Mouse (Mus musculus): ENCODE data around the gene Gpr146. TPM values are rescaled to one million over a fixed set of nuclear protein-coding genes. Genes with fewer than 3 reads are reported as not detected.

Gpr146 gene
- total RNA-seq, 2 experiments from 2014 or later, result 6.0 to 7.5 TPM

GRCm38 (mm10) chr5:139379771-139380384 lies 2.4 kb downstream of the Gpr146 start:
- no peak for ATAC-seq (replicated peaks; ENCODE audit: low FRiP score, low TSS enrichment, poor library complexity, severe bottlenecking)

GRCm38 (mm10) chr5:139380385-139381248 lies 3.1 kb downstream of the Gpr146 start:
- ATAC-seq (replicated peaks; ENCODE audit: low FRiP score, low TSS enrichment, poor library complexity, severe bottlenecking), result peak; percentile 41

- ATAC-seq (replicated peaks; ENCODE audit: low FRiP score, low TSS enrichment, poor library complexity, severe bottlenecking), result peak; percentile 45
Observed at GRCm38 (mm10) chr5:139381586-139382513, 4.4 kb downstream of the Gpr146 start.

DNA sequence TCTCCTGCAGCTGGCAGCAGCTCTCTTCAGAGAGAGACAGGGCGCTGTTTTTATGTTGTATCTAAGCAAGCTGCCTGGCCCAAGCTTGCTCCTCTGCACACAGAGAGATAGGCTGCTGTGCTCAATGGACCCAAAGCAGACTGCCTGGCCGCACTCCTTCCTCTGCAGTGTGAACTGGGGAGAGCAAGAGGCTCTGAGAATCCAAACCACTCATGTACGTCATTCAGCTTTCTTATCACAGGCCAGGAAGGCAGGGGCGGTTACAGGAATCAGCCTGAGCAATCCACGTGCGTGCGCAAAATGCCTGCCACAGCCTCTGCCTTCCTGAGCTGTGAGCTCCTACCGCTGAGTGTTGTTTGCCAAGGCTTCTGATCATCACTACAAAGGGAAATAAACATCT lies 5.3 kb downstream of the Gpr146 start:
- peak; percentile 76 for ATAC-seq (replicated peaks; ENCODE audit: low FRiP score, low TSS enrichment, poor library complexity, severe bottlenecking)

DNA sequence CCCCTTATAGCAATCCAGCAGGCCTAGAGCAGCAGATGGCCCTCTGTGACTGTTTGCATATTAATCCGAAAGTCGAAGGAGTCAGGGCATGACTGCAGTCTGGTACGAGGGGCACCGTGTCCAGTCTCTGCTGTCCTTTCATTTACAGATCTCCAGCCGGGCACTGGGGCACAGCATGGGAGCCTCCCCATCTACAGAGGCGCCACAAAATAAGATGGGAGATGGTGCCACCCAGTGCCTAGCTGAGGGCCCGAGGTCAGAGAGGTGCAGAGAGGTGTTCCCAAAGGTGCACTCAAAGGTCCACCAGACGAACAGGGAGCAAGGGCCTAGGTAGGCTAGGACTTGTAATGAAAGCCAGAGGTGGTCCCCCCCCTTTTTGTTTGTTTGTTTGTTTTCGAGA lies 5.7 kb downstream of the Gpr146 start:
- ATAC-seq (replicated peaks; ENCODE audit: low FRiP score, low TSS enrichment, poor library complexity, severe bottlenecking), result no peak

DNA sequence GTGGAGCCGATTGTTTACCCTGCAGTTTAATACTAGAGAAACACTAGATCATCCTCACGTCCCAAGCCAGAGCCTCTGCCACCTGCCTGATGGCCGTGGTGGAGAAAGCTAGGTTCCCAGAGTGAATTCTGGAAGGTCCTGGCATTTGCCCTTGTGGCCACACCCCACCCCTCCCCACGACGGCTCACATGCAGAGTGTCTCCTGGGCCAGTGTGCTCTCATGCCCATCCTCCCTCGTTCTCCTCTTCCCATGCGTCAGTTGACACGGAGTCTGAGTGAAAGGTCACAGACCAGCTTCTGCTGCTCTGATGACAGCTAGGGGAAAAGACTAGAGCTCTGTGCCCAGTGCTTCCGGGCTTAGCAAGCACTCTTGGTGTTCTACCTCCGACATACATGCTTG lies 7.0 kb downstream of the Gpr146 start:
- no peak for ATAC-seq (replicated peaks; ENCODE audit: low FRiP score, low TSS enrichment, poor library complexity, severe bottlenecking)

- ATAC-seq (replicated peaks; ENCODE audit: low FRiP score, low TSS enrichment, poor library complexity, severe bottlenecking), result no peak
Observed at GRCm38 (mm10) chr5:139386047-139386446, 8.6 kb downstream of the Gpr146 start.

DNA sequence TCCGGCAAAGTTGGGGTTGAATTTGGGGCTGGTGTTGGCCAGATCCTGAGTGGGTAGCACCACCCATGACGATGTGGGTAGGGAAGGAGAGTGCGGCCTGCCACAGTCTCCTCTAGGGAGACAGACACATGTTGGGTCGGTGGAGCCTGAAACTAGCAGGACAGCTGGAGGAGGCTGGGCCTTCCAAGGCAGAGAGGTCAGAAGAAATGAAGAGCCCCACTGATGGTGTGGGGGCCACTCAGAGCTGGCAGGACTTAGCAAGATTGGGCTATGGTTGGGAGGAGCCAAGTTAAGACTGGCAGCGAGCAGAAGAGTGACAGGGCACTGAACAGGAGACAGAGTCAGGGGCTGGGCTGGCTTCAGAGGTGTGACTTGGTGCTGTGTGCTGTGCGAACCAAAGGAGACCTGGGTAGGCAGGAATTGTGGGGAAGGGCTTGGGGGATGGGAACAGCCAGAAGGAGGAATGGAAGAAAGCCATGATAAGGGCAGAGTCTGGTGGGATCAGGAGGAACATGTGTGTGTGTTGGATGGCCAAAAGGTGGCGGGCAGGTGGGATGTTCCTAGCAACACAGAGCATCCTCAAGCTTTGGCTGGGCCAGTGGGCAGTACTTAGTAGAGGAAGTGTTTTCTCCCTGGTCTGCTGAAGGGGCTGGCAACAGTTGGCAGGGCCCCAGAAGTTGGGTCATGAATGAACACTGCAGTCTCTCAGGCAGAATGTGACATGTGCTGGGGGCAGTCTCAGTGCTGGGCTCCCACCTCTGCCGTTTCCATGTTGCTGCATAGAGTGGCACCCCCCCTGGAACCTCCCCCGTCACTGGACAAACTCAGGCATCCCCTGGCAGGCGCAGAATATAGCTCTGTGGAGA lies 10.1 kb downstream of the Gpr146 start:
- ATAC-seq (replicated peaks; ENCODE audit: low FRiP score, low TSS enrichment, poor library complexity, severe bottlenecking), result no peak

DNA sequence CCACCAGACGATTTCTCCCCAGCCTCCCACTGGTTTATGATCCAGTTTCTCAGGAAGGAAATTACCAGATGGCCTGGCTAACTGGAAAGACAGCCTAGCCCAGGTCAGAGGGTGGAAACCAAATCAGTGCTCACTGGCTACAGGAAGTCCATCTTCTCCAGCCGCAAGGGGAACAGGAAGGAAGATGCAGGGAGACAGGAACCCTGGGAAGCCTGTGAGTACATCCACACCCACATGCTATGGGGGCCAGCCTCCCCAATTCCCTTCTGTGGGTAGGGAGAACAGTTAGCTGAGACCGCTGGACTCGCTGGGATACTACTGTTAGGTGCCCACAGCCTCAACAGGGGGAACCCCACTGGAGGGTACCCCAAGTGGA lies 10.7 kb downstream of the Gpr146 start:
- ATAC-seq (replicated peaks; ENCODE audit: low FRiP score, low TSS enrichment, poor library complexity, severe bottlenecking), result no peak

- peak; percentile 71 for ATAC-seq (replicated peaks; ENCODE audit: low FRiP score, low TSS enrichment, poor library complexity, severe bottlenecking)
Observed at GRCm38 (mm10) chr5:139388694-139389675, 11.5 kb downstream of the Gpr146 start.

GRCm38 (mm10) chr5:139389676-139390061 lies 12.2 kb downstream of the Gpr146 start:
- peak; percentile 66 for ATAC-seq (replicated peaks; ENCODE audit: low FRiP score, low TSS enrichment, poor library complexity, severe bottlenecking)

DNA sequence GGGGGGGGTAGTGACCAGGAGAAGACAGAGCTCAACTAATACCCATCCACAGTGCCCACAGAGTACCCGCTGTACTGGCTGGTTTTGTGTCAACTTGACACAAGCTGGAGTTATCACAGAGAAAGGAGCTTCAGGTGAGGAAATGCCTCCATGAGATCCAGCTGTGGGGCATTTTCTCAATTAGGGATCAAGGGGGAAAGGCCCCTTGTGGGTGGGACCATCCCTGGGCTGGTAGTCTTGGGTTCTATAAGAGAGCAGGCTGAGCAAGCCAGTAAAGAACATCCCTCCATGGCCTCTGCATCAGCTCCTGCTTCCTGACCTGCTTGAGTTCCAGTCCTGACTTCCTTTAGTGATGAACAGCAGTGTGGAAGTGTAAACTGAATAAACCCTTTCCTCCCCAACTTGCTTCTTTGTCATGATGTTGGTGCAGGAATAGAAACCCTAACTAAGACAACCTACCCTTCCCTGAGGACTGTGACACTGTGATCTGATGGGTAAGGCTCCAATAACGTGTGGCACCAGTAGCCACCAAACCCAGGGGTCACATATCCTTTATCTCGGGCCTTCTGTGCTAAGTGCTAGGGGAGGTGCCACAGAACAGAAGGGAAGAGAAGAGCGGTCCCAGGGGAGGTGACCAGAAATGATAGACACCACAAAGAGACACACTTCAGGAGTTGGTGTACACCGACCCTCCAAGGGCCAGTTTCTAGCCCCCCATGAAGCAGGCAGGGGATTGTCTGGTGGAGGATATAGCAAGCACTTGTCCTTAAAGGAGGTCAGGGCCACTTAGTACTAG lies 13.0 kb downstream of the Gpr146 start:
- ATAC-seq (replicated peaks; ENCODE audit: low FRiP score, low TSS enrichment, poor library complexity, severe bottlenecking), result peak; percentile 42; the same call in 1 of the 2 replicates

GRCm38 (mm10) chr5:139391309-139391990 lies 14.0 kb downstream of the Gpr146 start:
- ATAC-seq (replicated peaks; ENCODE audit: low FRiP score, low TSS enrichment, poor library complexity, severe bottlenecking), result no peak

DNA sequence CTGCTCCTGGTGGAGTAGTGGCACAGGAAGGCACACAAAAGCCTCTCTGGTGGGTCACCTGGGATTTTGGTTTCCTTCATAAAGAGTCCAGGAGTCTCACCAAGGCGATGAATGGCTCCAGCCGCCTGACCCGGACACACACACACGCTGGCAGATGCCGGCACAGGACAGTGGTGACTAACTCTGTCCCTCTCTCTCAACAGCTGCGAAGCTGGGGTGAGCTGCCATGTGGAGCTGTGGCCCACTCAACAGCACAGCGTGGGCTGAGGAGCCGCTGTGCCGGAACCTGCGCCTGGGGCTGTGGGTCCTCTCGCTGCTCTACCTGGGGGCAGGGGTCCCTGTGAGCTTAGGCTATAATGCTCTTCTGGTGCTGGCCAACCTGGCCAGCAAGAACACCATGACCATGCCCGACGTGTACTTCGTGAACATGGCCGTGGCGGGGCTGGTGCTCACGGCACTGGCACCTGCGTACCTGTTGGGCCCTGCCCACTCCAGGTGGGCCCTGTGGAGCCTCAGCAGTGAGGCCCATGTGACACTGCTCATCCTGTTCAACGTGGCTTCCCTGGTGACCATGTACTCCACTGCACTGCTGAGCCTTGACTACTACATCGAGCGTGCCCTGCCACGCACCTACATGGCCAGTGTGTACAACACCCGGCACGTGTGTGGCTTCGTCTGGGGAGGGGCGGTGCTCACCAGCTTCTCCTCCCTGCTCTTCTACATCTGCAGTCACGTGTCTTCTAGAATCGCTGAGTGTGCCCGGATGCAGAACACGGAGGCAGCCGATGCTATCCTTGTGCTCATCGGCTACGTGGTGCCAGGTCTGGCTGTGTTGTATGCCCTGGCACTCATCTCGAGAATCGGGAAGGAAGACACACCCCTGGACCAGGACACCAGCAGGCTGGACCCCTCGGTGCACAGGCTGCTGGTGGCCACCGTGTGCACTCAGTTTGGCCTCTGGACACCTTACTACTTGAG lies 15.0 kb downstream of the Gpr146 start:
- no peak for ATAC-seq (replicated peaks; ENCODE audit: low FRiP score, low TSS enrichment, poor library complexity, severe bottlenecking)

GRCm38 (mm10) chr5:139393197-139393588 lies 15.7 kb downstream of the Gpr146 start:
- no peak for ATAC-seq (replicated peaks; ENCODE audit: low FRiP score, low TSS enrichment, poor library complexity, severe bottlenecking)

GRCm38 (mm10) chr5:139394399-139394798 lies 16.9 kb downstream of the Gpr146 start:
- peak; percentile 26 for ATAC-seq (replicated peaks; ENCODE audit: low FRiP score, low TSS enrichment, poor library complexity, severe bottlenecking)
